Mouse (Mus musculus): Measurements from ENCODE around the gene Dctn3.
"Not testable (repeated sequence)": the region's sequence is repeated elsewhere in the genome, so short reads cannot be mapped to it uniquely, and the experiment has no call there.

Dctn3 gene

DNA sequence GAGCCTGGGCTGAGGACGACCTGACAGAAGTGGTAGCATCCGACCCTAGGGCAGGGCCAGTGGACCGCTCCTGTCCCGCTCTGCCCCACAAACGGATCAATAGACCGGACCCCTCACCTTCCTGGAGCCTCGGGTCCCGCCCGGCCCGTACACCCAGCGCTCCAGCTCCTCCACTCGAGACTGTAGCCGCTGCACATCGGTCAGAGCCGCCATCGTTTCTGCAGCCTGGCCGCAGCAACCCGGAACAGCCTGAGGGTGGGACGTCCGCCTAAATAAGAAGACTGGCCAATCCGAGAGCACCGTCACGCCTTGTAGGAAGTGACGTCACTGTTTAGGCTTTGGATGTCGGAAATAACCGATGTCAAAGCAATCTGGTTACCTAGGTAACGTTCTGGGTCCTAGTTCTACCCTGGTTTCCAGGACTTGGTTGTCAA is at the start of gene Dctn3:
TSS of gene Dctn3 (minus strand) at position 253 of the 434 bp plus-strand sequence.
- DNase-seq (ENCODE audit: low spot score in 2 of 2) = peak; percentile 69 to 84

DNA sequence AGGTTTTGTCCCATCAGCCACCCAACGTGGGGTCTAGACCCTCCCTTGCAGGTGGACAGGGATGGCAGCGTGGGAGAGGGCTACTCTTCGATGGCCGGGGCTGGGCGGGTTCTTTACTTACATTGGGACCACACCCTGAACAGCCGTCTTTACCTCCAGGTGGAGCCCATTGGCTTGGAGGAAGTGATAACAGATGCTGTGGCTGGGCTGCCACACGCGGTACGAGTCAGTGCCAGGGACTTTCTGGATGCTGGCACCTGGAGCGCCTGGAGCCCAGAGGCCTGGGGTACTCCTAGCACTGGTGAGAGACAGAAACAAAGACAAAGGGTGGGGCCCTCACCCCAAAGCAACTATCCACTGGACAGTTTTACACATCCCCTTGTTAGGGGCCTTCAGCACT is 44.3 kb upstream of the Dctn3 start:
- DNase-seq (ENCODE audit: low spot score in 2 of 2) = not testable (repeated sequence)

DNA sequence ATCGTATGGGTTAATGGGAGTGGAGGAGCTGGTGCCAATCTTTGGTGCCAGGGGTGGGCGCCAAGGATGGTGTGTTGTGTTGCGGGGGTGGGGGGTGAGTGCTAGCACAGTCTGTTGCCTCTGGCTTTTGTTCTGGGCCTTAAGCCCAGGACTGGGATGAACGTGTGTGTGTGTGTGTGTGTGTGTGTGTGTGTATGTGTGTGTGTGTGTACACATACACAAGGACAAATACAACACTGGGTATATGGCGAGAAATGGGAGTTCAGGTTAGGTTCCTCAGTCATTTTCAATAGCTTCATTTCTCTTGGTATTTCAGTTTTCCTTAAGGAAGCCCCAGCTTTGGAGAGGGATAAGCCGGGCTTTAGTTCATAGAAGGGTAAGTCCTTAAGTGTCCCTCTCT is 40.2 kb upstream of the Dctn3 start:
- not testable (repeated sequence) for DNase-seq (ENCODE audit: low spot score in 2 of 2)

DNA sequence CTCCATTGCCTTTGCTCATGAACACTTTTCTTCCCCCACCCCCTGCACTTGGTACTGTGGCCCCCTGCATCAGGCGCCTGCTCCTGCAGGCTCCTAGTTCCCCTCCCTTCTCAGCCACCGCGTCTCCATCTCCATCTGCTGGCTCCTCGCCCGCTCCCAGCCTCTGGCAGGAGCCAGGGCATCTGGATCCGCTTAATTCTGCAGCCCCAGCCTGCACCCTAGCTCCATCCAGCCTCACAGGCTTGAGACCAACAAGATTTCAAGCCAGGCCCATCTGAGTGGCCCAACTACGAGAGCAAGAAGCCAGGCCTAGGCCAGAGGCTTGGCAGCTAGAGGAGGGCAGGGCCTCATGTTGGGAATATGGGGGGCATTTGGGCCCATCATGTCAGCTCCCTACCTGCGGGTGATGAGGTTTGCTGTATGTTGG is 39.7 kb upstream of the Dctn3 start:
- not testable (repeated sequence) for DNase-seq (ENCODE audit: low spot score in 2 of 2)

DNA sequence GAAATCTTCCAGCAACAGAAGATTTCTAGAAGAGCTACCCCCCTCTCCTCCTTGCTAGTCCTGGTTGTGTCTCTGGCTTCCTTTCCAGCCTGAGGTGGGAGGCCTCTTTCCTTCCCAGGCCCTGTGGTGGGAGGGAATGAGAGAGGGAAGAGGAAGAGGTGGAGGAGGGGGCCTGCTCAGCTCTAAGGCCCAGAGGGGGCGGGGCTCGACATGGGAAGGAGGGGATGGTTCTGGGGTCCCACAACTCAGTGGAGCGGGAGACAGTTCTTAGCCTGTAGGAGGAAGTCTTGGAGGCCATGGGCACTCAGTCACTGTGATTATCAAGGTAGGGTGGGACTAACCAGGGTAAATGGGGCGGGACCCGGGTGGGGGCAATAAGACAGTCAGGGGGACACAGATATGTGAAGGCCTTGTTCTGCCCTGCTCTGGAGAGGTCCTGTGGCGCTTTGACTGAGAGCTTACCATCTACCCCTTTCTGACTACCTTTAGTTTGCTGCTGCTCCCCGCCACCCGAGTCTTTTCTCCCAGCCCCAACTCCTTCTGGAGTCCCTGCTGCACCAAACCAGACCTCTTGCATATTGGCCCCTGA is 39.2 kb upstream of the Dctn3 start:
- no peak for DNase-seq (ENCODE audit: low spot score in 2 of 2)

DNA sequence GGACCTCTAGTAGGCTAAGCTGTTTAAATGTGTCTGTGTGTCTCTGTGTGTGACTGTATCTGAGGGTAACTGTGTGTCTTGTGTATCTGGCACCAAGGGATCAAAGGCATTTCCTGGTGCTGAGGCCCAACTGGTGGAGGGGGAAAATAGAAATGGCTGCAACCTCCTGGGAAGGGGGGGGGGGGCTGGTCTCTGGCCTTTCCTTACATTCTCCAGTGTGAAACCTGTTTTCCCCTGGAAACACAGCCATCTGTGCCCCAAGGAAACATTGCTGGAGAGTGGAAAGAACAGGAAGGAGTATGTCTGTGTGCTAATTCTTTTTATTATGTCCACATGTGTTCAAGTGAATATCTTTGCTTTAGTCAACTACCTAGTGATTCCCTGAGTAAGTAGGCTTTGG is 38.7 kb upstream of the Dctn3 start:
- no peak for DNase-seq (ENCODE audit: low spot score in 2 of 2)

DNA sequence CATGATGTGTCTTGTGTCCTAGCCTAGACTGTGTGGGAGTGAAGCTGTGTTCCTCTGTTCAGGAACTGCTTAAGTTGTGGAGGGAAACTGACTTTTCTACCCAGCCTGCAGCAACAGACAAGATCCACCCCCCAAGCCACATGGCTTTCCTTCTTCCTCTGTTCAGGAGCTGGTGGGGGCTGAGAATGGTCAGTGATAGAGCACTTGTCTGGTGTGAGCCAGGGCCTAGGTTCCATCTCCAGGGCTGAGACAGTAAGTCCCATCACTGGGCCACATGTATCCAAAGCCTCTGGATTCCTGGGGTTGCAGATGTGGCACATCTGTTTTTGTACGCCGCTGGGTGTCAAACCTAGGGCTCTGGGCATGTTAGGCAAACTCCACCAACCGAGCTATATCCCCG is 37.9 kb upstream of the Dctn3 start:
- no peak for DNase-seq (ENCODE audit: low spot score in 2 of 2)

DNA sequence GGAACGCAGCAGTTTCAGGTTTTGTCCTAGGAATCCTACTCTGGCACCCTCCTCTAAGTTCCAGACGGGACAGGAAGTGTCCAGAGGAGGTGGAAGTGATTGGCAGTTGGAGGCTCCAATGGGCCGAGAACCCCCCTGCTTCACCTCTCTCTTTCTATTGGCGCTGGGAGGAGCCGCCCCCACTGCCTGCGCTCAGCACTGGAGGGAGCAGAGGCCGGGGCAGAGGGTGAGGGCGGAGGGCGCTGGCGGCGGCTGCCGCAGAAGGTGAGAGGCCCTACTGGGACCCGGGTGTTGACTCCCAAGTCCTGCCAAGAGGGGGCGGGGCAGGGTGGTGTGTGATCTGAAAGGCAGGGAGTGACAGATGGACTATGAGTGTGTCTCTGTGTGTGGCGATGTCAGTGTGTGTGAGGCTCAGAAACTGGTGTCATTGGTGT is 37.3 kb upstream of the Dctn3 start:
- DNase-seq (ENCODE audit: low spot score in 2 of 2) = peak; percentile 68 to 82

DNA sequence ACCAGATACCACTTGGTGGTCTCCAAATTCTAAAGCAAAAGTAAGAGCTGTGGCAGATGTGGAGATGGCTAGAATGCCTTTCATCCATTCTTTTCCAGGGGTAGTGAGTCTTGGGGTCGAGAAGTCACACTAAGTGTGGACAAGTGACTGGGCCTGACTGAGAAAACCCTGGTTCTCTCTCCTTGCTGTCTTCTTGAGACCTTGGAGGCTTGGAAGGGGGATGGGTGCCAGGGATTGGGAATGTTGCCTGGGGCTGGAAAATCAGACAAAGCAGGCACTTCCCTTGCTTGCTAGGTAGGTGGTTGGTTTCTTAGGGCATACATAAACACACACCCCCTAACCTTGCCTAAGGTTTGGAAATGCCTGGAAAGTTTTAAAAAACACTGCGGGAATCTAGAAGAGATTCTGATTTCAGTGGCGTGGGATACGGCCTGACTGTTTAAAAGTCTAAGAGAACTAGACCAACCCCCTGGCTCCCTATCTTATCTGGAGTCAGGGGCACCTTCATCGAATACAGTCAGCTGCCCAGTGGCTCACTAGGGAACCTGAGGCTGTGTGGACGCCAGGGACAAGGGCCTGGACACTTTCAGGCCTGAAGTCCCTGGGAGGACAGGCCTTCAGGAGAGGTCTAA is 36.8 kb upstream of the Dctn3 start:
- DNase-seq (ENCODE audit: low spot score in 2 of 2) = no peak

DNA sequence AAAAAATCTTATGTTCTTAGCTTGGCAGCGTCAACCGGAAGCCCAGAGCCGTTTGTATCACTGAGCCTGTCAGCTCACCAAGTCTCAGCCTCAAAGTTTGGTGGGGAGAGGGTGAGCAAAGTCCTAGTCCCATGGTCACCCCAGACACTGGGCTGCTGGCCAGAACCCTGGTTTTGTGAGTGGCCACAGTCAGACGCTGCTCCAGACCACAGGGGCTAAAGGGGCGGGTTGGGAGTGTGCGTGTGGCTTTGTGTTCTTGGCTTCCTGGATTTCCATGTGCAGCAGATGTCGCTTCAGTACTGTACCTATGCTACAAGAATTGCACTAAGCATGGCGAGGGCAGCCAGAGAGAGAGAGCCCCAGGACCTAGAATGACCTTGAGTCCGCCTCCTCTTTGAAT is 36.2 kb upstream of the Dctn3 start:
- no peak for DNase-seq (ENCODE audit: low spot score in 2 of 2)

DNA sequence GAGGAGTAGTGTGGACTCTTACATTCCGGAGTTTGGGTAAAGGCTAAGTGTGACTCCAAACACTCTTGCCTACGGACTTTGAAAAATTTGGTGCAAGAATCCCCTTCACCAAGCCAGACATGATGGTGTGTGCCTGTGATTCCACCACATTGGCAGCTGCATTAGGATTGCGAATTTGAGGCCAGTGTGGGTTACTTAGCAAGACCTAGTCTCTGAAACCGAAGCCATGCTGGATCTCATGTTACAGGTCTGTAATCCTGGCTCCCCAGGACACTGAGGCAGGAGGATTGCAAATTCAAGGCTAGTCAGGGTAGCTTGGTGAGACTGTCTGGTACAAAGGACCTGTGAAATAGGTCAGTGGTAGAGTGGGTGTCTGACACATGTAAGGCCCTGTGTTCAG is 35.7 kb upstream of the Dctn3 start:
- no peak for DNase-seq (ENCODE audit: low spot score in 2 of 2)

DNA sequence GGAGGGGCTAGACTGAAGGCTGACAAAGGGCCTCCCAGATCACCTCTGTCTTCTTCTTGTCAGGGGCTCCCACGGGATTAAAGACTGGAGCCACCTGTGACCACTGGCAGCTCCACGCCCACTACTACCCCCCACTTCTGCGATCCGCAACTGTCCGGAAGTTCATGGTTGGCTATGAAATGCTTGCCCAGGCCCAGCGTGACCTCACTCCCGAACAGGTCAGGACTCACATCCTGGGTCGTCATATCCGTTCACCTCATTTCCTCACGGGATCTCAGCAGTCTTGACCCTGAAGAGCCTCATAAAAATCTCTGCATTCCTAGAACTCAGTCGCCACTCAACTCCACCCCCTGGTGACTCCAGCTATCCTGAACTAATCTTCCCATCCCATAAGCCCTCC is 35.1 kb upstream of the Dctn3 start:
- DNase-seq (ENCODE audit: low spot score in 2 of 2) = no peak

DNA sequence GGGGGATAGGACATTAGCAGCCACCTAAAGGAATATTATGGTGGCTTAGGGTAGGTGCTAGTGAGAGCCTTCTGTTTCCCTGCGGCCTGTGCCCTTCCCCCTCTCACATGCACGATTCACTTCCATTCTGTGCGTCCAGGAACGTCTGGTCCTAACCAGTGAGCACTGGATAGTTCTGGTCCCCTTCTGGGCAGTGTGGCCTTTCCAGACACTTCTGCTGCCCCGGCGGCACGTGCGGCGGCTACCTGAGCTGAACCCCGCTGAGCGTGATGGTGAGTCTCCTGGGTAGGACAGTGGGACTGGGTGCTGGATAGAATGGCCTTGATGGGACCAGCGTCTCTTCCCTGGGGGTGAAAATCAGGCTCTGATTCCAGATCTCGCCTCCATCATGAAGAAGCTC is 34.4 kb upstream of the Dctn3 start:
- no peak for DNase-seq (ENCODE audit: low spot score in 2 of 2)

DNA sequence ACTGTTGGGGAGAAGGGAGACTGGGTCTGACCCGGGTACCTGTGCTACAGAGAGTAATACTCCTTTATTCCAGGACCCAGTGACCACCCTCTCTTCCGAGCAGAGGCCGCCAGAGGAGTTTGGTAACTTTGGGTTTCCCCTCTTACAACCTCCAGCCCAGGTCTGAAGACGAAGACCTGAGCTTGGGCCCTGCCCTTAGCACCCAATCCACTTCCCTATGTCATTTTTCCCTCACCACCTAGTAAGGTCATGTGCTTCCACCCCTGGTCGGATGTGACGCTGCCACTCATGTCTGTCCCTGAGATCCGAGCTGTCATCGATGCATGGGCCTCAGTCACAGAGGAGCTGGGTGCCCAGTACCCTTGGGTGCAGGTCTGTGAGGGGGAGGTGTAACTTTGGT is 33.5 kb upstream of the Dctn3 start:
- DNase-seq (ENCODE audit: low spot score in 2 of 2) = no peak

DNA sequence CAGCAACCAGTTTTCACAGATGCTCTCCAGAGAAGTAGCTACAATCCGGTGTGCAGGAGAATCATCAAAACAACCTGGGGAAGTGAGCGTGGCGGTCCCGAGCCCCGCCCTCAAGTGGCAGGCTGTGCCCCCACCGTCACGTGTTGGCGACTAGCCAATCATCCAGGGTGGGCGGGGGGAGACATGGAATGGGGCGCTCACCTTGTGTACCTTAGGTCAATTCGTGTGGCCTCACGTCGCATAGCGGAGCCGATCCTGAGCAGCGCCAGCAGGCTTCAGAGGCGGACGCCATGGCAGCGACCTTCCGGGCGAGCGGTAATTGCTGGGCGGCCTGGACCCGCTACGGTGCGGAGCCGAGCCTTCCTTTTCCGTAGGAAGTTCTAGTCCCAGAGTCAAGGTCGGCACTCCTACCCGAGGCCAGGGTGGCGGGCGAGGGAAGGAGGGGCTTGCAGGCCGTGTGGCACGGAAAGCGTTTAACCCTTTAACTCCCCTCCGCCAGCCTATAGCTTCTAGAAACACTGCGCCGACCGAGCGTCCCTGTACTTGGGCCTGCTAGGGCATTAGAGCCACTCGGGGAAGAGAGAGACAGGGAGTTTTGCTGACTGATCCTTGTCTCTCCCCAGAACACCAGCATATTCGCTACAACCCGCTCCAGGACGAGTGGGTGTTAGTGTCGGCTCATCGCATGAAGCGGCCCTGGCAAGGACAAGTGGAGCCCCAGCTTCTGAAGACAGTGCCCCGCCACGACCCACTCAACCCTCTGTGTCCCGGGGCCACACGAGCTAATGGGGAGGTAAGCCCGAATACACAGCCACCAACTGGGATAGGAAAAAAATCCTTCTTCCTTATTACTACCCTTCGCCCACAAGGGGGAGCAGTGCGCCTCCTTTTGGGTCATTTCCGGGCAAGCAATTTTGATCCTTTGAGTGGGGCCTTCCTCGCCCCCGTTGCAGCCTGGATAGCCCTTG is 32.7 kb upstream of the Dctn3 start, which contains the start of gene Sigmar1:
TSS of gene Sigmar1 (minus strand) at position 820 of the 968 bp plus-strand sequence.
- DNase-seq (ENCODE audit: low spot score in 2 of 2) = peak; percentile 82 to 89

DNA sequence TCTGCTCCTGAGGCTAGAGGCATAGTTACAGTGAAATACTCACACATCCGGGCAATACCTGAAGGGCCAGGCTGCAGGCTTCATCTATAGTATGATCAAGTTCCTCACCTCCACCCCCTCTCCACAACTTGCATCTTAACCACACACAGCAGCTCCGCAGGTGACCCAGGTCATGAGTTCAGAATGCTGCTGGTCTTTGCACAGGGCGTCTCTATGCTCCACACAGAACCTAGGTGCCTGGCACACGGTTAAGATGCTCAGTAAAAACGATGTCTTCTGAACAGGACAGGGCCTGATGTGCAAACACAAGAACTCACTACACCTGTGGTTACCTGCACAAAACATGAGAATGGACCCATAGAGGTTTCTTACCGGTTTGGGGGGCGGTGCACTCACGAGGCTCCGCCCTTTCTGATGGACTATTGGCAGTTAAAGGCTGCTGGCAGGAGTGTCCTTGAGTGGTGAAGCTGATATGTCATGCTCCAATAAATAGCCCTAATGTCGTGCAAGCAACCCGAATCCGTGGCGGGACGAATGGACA is 31.9 kb upstream of the Dctn3 start, which contains the start of gene Galt:
TSS of gene Galt (plus strand) at position 432 of the 541 bp plus-strand sequence.
- no peak for DNase-seq (ENCODE audit: low spot score in 2 of 2)

DNA sequence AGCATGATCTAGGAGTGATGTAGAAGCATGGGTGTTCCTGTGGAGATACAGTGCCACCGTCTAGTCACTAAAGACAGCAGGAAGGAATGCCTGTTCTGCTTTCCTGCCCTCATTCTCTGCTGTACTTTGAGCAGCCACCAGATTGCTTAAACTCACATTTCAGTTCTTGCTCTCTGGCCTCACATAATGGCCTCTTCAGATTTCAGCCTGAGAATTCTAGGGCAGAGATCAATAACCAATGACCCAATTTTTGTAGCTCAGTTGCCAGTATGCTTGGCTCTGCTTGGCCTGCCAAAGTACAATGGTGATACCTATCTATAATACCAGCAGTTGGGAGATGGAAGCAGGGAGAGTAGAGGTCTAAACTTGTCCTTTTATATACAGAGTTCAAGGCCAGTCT is 22.1 kb upstream of the Dctn3 start:
- no peak for DNase-seq (ENCODE audit: low spot score in 2 of 2)

DNA sequence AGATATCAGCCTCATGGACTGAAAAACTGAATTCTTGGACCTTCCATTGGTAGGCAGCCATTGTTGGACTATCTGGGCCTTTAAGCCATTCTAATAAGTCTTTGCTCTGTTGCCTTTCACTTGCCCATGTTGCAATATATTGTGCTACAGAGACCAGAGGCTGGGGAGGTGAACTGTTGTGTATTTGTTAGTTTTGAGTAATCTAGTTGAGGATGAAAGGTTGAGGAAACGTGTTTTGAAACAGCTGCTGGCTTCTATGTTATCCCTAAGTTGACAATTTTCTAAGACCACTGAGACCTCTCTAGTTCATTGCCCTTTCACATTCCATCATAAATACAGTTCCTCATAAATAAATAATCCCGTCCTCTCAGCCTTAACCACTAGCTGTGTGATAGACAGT is 21.2 kb upstream of the Dctn3 start:
- no peak for DNase-seq (ENCODE audit: low spot score in 2 of 2)

DNA sequence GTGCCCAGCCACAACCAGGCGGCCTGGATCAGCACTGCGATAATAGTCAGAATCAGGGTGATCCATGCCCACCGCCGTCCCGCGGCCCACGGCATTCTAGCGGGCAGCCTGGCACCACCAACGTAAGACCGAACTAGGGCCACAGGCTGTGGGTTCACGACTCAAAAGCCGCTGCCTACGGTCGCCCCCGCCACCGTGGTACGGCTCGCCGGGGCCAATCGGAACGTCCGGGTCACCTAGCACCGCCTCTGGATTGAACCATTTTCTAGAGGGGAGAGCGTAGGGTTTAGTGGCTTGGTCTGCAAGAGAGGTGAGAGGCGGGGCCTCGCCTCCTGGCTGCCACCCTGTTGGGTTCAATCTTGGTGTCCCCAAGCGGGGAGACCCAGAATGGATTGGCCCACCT is 18.2 kb upstream of the Dctn3 start:
- peak; percentile 92 to 96 for DNase-seq (ENCODE audit: low spot score in 2 of 2)

DNA sequence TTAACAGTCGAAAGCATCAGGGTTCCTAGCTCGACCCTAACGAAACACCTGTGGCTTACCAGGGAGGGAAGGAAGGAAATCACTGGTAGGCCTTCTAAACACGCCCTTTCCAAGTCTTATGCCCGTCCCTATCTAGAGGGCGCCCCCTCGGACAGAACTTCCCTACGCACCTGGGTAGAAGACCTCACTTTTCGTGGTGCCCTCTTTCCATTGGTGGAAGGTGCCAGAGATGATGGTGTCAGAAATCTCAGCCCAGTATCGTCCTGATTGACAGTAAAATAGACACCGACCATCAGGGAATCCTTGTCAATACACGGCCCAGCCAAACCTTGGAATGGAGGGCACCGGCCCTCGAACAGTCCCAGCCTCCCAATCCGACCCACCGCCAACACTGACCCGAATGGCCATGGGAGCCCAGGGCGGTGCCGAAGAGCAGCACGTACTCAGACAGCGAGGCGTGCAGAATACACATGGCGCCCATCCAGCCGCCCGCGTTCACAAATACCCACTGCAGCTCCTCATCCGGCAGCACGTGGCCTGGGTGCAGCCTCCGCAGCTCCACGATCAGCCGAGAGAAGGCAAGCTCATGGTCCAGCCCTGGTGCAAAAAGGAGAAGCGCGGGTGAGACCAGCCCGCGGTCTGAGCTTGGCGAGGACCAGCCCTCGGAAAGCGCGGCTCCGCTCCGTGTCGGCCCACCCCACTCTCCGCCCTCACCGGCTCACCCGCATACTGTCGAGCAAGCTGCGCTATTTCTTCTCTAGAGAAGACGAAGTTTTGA is 17.6 kb upstream of the Dctn3 start:
- DNase-seq (ENCODE audit: low spot score in 2 of 2) = peak in 1 of 2 experiments; percentile 50

DNA sequence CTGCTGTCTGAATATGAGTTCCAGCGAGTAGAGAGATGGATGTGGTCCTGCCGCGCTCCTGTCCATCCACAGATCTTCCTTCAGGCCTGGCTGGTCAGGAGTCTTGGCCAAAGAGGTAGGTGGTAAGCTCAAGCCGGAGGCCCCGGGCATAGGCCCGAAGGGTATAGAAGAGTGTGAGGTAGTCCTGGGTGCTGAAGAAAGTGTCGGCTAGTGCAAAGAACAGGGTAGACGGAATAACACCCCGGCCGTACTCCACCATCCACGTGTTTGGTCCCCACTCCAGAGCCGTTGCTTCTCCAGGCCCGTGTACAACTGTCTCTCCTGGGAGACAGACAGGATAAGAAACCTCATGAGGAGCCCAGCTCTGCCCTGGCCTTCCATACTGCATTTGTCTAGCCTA is 16.3 kb upstream of the Dctn3 start:
- no peak for DNase-seq (ENCODE audit: low spot score in 2 of 2)
